Mouse (Mus musculus): Measurements from ENCODE around the gene Adad1.

Gene Adad1

DNA sequence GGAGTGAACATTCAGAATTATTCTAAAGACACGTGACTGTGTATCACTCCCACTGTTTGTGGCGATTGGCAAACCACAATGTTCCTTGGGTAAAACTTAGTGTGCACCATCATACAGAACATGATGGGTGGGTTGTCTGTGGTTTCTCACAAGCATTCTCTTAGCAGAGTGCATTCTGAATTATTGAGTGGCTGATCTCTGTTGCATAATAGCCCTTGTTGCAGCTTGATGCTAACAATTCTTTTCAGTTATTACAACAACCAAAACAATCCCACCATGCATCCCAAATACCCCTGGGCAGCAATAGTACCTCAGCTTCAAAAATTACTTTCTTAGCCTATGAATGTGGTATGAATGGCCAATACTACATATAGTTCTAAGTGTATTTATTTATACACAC, 106.0 kb downstream of the Adad1 start:
- in situ Hi-C loops (cut with MboI, MseI) = no loop called here
